Mouse (Mus musculus) left cerebral cortex, postnatal 36 days (tissue): ENCODE data around the gene Dmrtc1b. TPM values are rescaled to one million over a fixed set of nuclear protein-coding genes. Genes with fewer than 3 reads are reported as not detected.
"Not testable (repeated sequence)": the region's sequence is repeated elsewhere in the genome, so short reads cannot be mapped to it uniquely, and the experiment has no call there.

ENCODE experiments used
- DNase-seq, 2 experiments: peaks; one replicate each; pipeline ENCODE4 v3.0.0; 2021 to 2022; ENCODE audit warnings: low spot score in 2 of 2, mixed read lengths in 1 of 2
- intact Hi-C: fragments of 180-260 bp; cut with DNase I; formaldehyde crosslinking; loops from one replicate; pipeline ENCODE4 v1.15.1; 2025
- total RNA-seq, 2 experiments: library from RNA; stranded (reverse); gene quantifications; 2 replicates each; pipeline ENCODE4 v1.2.3; 2021

The Dmrtc1b gene
- not detected for total RNA-seq

DNA sequence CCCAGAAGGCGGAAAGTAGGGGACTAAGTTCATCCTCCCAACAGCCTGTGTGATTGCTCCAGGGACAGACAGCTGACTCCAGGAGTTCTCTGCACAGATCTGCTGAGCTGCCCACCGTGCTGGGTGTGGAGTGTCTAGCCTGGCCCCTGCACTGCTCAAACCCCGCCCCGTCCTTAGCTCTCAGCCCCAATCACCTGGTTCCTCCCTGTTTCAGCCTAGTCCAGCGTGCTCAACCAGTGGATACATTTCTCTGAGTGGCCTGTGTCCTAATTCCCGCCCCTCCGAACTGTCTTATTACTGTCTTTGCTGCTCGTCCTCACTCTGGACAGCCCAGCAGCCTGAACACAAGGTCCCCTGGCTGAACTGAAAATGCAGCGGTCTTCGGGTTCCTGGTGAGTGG lies at the start of gene Dmrtc1b, which contains the start of gene Gm9112:
Gene Dmrtc1b, plus strand, starts transcription at position 331 of the 400 bp plus-strand sequence.
Gene Gm9112, minus strand, starts transcription at position 101 of the 400 bp plus-strand sequence.
- DNase-seq, intact Hi-C loops: not testable (repeated sequence)

DNA sequence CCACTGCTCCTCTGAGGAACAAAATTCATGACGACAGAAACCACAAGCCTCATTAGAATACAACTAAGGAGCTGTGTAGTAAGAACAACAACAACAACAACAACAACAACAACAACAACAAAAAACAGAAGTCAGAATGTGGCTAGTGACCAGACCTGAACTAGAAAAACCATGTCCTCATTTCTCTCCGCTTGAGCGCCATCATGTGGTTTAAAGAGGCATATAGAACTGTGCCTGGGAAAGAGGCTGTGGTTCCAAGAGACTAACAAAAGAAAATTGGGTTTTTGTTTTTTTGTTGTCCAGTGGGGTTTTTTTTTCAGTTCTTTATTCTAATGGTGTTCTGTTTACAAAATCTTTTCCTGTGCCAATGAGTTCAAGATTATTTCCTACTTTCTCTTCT lies 47.0 kb upstream of the Dmrtc1b start:
- intact Hi-C loops, result no loop called here
- no peak for DNase-seq

DNA sequence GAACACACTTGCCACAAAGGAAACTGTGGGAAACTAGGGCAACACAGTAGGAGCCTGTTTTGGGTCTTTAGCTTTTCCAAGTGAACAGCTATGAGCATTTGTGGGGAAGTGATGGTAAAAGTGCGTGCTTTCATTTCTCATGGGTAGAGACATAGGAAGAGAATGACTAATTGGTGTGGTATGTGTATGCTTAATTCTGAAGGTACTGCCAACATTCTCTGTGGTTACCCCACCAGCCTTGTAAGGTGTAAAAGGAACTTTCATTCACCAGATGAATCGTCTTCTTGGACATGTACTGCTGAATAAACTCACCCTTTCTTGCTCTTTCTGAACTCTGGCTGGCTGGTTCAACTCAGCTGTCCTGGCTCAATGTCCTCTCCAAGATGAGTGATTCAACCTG lies 41.0 kb upstream of the Dmrtc1b start:
- intact Hi-C loops, result no loop called here
- DNase-seq, result no peak

DNA sequence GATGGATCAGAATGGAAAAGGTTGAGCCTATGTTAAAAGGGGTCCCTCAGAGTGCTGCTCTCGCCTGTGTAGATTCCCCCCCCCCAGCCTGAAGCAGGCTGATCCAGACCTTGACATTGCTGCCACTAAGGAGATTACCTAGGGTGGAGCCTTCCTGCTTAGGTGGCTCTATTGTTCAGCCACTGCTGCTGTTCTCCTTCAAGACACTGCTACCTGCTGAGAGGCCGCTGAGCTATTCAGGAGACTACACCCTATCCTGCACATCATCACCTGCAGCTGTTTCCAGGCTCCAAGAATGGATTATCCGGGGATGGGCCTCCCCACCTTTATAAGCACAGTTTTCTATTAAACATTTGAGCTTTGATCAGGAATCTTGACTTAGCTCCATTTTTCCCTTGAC lies 23.0 kb upstream of the Dmrtc1b start:
- intact Hi-C loops, DNase-seq: not testable (repeated sequence)

DNA sequence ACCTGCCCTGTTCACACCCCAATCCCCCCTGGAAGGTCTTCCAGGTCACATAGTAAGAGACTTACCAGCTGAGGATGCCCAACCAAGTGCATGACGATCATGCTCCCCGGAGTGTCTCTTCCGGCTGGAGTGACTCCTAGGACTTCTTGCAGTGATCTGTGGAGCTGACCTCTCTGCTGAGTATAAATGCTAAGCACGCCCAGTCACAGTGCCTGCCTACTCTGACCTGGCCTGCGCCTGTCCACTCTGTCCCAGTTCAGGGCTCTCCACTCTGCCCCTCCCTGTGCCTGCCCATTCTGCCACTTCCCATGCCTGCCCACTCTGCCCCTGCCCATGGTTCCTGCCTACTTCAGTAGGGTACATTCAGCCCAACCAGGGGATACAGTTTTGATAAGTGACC lies 20.8 kb upstream of the Dmrtc1b start, which contains the start of gene Gm3880:
Gene Gm3880, minus strand, starts transcription at position 101 of the 400 bp plus-strand sequence.
- DNase-seq, intact Hi-C loops: not testable (repeated sequence)

DNA sequence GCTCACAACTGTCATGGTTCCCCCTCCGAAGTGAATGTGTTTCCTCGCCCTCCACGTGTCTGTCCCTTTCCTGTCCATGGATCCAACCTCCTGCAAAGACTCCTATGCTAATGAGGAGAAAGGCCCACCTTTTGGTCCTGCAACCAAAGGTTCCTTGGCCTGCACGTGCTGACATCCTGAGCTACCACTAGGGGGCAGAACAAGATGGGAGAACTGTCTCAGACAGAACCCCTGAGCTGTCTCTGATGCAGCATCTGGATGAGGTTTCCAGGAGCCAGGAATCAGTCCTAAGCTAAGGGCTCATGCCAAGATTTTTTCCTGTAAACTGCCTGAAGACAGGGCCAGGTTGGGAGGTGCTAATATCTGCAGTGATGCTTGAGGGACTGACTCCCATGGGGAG lies 18.4 kb upstream of the Dmrtc1b start:
- intact Hi-C loops, result not testable (repeated sequence)
- DNase-seq, result peak; percentile 5 to 38

DNA sequence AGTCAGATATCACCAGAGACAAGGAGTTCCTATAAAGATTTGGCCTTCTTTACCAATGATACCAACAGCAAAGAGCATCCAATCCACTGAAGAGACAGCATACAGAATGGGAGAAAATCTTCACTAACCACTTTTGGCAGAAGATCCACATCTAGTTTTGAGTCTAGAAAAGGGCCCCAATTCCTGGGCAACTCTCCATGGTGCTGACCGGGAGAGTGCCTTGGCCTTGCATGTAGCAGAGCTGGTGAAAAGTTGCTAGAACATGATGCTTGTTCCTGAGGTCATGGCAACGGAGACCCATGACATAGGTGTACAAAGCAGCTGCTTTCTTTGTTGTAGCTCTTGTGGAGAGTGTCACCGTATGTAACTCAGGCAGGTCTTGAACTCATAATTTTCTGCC lies 7.0 kb upstream of the Dmrtc1b start:
- intact Hi-C loops, DNase-seq: not testable (repeated sequence)

DNA sequence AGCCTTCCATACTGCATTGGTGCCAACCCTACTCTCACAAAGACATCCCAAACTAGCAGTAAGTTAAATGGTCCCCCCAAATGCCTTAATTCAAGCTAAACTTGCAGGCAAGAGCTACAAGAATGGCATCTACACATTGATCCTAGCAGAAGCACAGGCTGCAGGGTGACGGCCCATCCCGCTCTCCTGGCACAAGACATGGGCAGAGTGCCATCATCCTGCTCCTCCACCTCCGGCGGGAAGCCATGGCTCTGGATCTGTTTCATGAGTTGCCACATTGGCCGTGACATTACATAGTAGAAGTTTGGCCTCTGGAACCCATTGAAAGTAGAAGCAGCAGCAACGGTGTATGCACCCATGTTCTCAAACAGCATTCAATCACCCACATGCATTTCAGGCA lies 16.6 kb downstream of the Dmrtc1b start:
- intact Hi-C loops, result not testable (repeated sequence)

More for the DNA sequence above, 16.6 kb downstream of the Dmrtc1b start:
- DNase-seq, result not testable (repeated sequence)

Other genes with a start within 250 kb of the Dmrtc1b start
- gene Hdac8, start 202.5 kb upstream of the Dmrtc1b start, total RNA-seq, result 10 to 100 TPM; 12.7 to 17.8 TPM
- gene Phka1, start 63.6 kb upstream of the Dmrtc1b start, total RNA-seq, result 10 to 100 TPM; 18.0 to 19.2 TPM
- not detected for gene Gm3880, start 20.9 kb upstream of the Dmrtc1b start, total RNA-seq
- not detected for gene Gm9112, start 230 bp upstream of the Dmrtc1b start, total RNA-seq
- not detected for gene Dmrtc1c1, start 95.1 kb downstream of the Dmrtc1b start, total RNA-seq
- not detected for gene Dmrtc1c2, start 146.8 kb downstream of the Dmrtc1b start, total RNA-seq
- not detected for gene 1700031F05Rik, start 160.1 kb downstream of the Dmrtc1b start, total RNA-seq
- 1 to 10 TPM; 5.5 to 7.0 TPM for gene Dmrtc1a, start 200.8 kb downstream of the Dmrtc1b start, total RNA-seq
- not detected for gene 1700011M02Rik, start 201.0 kb downstream of the Dmrtc1b start, total RNA-seq
- not detected for gene 1700018G05Rik, start 220.5 kb downstream of the Dmrtc1b start, total RNA-seq